Mouse (Mus musculus): ENCODE results near the gene Srsf4. TPM values are rescaled to one million over a fixed set of nuclear protein-coding genes. Genes with fewer than 3 reads are reported as not detected.
A peak's percentile ranks its signal among the peaks of the same experiment; 100 is the strongest.

Gene Srsf4
- total RNA-seq, 2 experiments from 2014 or later = 70.8 to 72.8 TPM

- Histone ChIP-seq H3K27ac (no peak overlapping the region), H3K4me3 (no peak overlapping the region)
- intact Hi-C loops (cut with DNase I) = no loop called here
- no peak for DNase-seq (ENCODE audit: extremely low spot score in 1 of 2, low spot score in 2 of 2)
- no peak for TF ChIP-seq CTCF (IDR thresholded peaks at IDR 0.05)
Measured at GRCm38 (mm10) chr4:131901090-131901489, 27.7 kb downstream of the Srsf4 start.

- TF ChIP-seq CTCF (IDR thresholded peaks at IDR 0.05) = peak; percentile 59
- Histone ChIP-seq H3K4me3 (no peak overlapping the region), H3K27ac (no peak overlapping the region)
- peak in 1 of 2 experiments; percentile 32 for DNase-seq (ENCODE audit: extremely low spot score in 1 of 2, low spot score in 2 of 2)
- intact Hi-C loops (cut with DNase I) = no loop called here
Measured at GRCm38 (mm10) chr4:131904478-131904877, 31.1 kb downstream of the Srsf4 start.

- intact Hi-C loops (cut with DNase I) = no loop called here
- no peak overlapping the region for H3K4me3 ChIP-seq
- no peak overlapping the region for H3K27ac ChIP-seq
- DNase-seq (ENCODE audit: extremely low spot score in 1 of 2, low spot score in 2 of 2) = no peak
- TF ChIP-seq CTCF (IDR thresholded peaks at IDR 0.05) = no peak
Measured at GRCm38 (mm10) chr4:131906423-131906822, 33.0 kb downstream of the Srsf4 start.

GRCm38 (mm10) chr4:131907912-131908311 is 34.5 kb downstream of the Srsf4 start:
- intact Hi-C loops (cut with DNase I) = no loop called here
- peak; percentile 43 for TF ChIP-seq CTCF (IDR thresholded peaks at IDR 0.05)
- Histone ChIP-seq H3K4me3 (no peak overlapping the region), H3K27ac (no peak overlapping the region)
- DNase-seq (ENCODE audit: extremely low spot score in 1 of 2, low spot score in 2 of 2) = no peak

GRCm38 (mm10) chr4:131910237-131910994 is 37.0 kb downstream of the Srsf4 start:
- Histone ChIP-seq H3K4me3 (no peak overlapping the region), H3K27ac (no peak overlapping the region)
- TF ChIP-seq CTCF (IDR thresholded peaks at IDR 0.05) = no peak
- DNase-seq (ENCODE audit: extremely low spot score in 1 of 2, low spot score in 2 of 2) = no peak
- intact Hi-C loops (cut with DNase I) = no loop called here

- H3K27ac ChIP-seq = no peak overlapping the region
- TF ChIP-seq CTCF (IDR thresholded peaks at IDR 0.05) = no peak
- intact Hi-C loops (cut with DNase I) = no loop called here
- no peak overlapping the region for H3K4me3 ChIP-seq
- DNase-seq (ENCODE audit: extremely low spot score in 1 of 2, low spot score in 2 of 2) = no peak
Measured at GRCm38 (mm10) chr4:131911521-131911920, 38.1 kb downstream of the Srsf4 start.

GRCm38 (mm10) chr4:131913526-131913925 is 40.1 kb downstream of the Srsf4 start:
- H3K27ac ChIP-seq = 0 out of 2 replicates have a peak overlapping the region, but pooled peaks have one; percentile 32
- no peak for DNase-seq (ENCODE audit: extremely low spot score in 1 of 2, low spot score in 2 of 2)
- H3K4me3 ChIP-seq = no peak overlapping the region
- TF ChIP-seq CTCF (IDR thresholded peaks at IDR 0.05) = no peak
- intact Hi-C loops (cut with DNase I) = no loop called here

GRCm38 (mm10) chr4:131914046-131914643 is 40.7 kb downstream of the Srsf4 start:
- Histone ChIP-seq H3K27ac (no peak overlapping the region), H3K4me3 (no peak overlapping the region)
- no peak for DNase-seq (ENCODE audit: extremely low spot score in 1 of 2, low spot score in 2 of 2)
- TF ChIP-seq CTCF (IDR thresholded peaks at IDR 0.05) = no peak
- intact Hi-C loops (cut with DNase I) = no loop called here

- no peak for DNase-seq (ENCODE audit: extremely low spot score in 1 of 2, low spot score in 2 of 2)
- no peak overlapping the region for H3K27ac ChIP-seq
- intact Hi-C loops (cut with DNase I) = no loop called here
- TF ChIP-seq CTCF (IDR thresholded peaks at IDR 0.05) = no peak
- H3K4me3 ChIP-seq = peak overlapping the region; percentile 34
Measured at GRCm38 (mm10) chr4:131914891-131915469, 41.6 kb downstream of the Srsf4 start.

GRCm38 (mm10) chr4:131915821-131916328 is 42.5 kb downstream of the Srsf4 start:
- no peak overlapping the region for H3K27ac ChIP-seq
- no peak for TF ChIP-seq CTCF (IDR thresholded peaks at IDR 0.05)
- intact Hi-C loops (cut with DNase I) = loop anchor here (2.0 kb wide), 2 partner anchors 53 to 161 kb away; no protein-coding TSS in a partner anchor
- DNase-seq (ENCODE audit: extremely low spot score in 1 of 2, low spot score in 2 of 2) = no peak
- no peak overlapping the region for H3K4me3 ChIP-seq

GRCm38 (mm10) chr4:131916425-131916824 is 43.0 kb downstream of the Srsf4 start:
- Histone ChIP-seq H3K4me3 (no peak overlapping the region), H3K27ac (no peak overlapping the region)
- intact Hi-C loops (cut with DNase I) = loop anchor here (2.0 kb wide), 2 partner anchors 52 to 160 kb away; no protein-coding TSS in a partner anchor
- peak; percentile 97 for TF ChIP-seq CTCF (IDR thresholded peaks at IDR 0.05)
- peak; percentile 68 to 82 for DNase-seq (ENCODE audit: extremely low spot score in 1 of 2, low spot score in 2 of 2)

GRCm38 (mm10) chr4:131917010-131917555 is 43.7 kb downstream of the Srsf4 start:
- no peak for DNase-seq (ENCODE audit: extremely low spot score in 1 of 2, low spot score in 2 of 2)
- Histone ChIP-seq H3K27ac (no peak overlapping the region), H3K4me3 (no peak overlapping the region)
- intact Hi-C loops (cut with DNase I) = loop anchor here (2.0 kb wide), 2 partner anchors 52 to 160 kb away; no protein-coding TSS in a partner anchor
- no peak for TF ChIP-seq CTCF (IDR thresholded peaks at IDR 0.05)
